Mouse (Mus musculus): ENCODE measurements at regions not wholly inside any gene's neighbourhood (a gene's known extent, or its start where the extent isn't known, plus 50 kb on each side); places are given as distances from the start of the nearest gene placed in this dataset.

GRCm38 (mm10) chr2:137966460-137967076 lies 289.8 kb upstream of the Btbd3 start:
- no peak overlapping the region for H3K9ac ChIP-seq
- no peaks in the 10 kb centered on the region for H3K27me3 ChIP-seq
- no peaks in the 10 kb centered on the region for H3K9me3 ChIP-seq
- no peaks in the 10 kb centered on the region for H3K36me3 ChIP-seq
- WGBS = 29% methylated on average over 10 of the region's 10 CpGs
- no peak for ATAC-seq (ENCODE audit: low read depth)
- no peak overlapping the region for H3K4me3 ChIP-seq
- 0 out of 2 replicates have a peak overlapping the region, but pooled peaks have one; percentile 24 for H3K27ac ChIP-seq (replicated peaks)
- peak overlapping the region; percentile 27; the same call in 1 of the 2 replicates for H3K4me2 ChIP-seq
- H3K4me1 ChIP-seq (replicated peaks) = peaks cover 3% of the 10 kb centered on the region; the same call in 1 of the 2 replicates

GRCm38 (mm10) chr2:137954830-137955229 lies 301.5 kb upstream of the Btbd3 start:
- Histone ChIP-seq H3K27me3 (no peaks in the 10 kb centered on the region), H3K36me3 (no peaks in the 10 kb centered on the region), H3K9me3 (no peaks in the 10 kb centered on the region), H3K27ac (replicated peaks) (no peak overlapping the region), H3K9ac (no peak overlapping the region), H3K4me1 (replicated peaks) (no peaks in the 10 kb centered on the region), H3K4me3 (no peak overlapping the region), H3K4me2 (no peak overlapping the region)
- 85% methylated on average over 2 of the region's 2 CpGs for WGBS
- ATAC-seq (ENCODE audit: low read depth) = no peak

- no peak for ATAC-seq (ENCODE audit: low read depth)
- H3K27me3 ChIP-seq = no peaks in the 10 kb centered on the region
Observed at GRCm38 (mm10) chr2:137953144-137953543, 303.2 kb upstream of the Btbd3 start.

GRCm38 (mm10) chr2:137951942-137952341 lies 304.4 kb upstream of the Btbd3 start:
- 88% methylated on average over 3 of the region's 3 CpGs for WGBS
- H3K4me1 ChIP-seq (replicated peaks) = no peaks in the 10 kb centered on the region

More at GRCm38 (mm10) chr2:137953144-137953543, 303.2 kb upstream of the Btbd3 start:
- Histone ChIP-seq H3K9me3 (no peaks in the 10 kb centered on the region), H3K9ac (no peak overlapping the region), H3K4me2 (no peak overlapping the region), H3K36me3 (no peaks in the 10 kb centered on the region), H3K27ac (replicated peaks) (no peak overlapping the region), H3K4me3 (no peak overlapping the region), H3K4me1 (replicated peaks) (no peaks in the 10 kb centered on the region)
- 57% methylated on average over 2 of the region's 2 CpGs for WGBS

GRCm38 (mm10) chr2:137950931-137951330 lies 305.4 kb upstream of the Btbd3 start:
- H3K27ac ChIP-seq (replicated peaks) = no peak overlapping the region
- ATAC-seq (ENCODE audit: low read depth) = no peak
- H3K9ac ChIP-seq = no peak overlapping the region
- H3K4me3 ChIP-seq = no peak overlapping the region
- no peak overlapping the region for H3K4me2 ChIP-seq
- H3K36me3 ChIP-seq = no peaks in the 10 kb centered on the region
- H3K9me3 ChIP-seq = no peaks in the 10 kb centered on the region
- H3K27me3 ChIP-seq = no peaks in the 10 kb centered on the region
- H3K4me1 ChIP-seq (replicated peaks) = no peaks in the 10 kb centered on the region

More at GRCm38 (mm10) chr2:137951942-137952341, 304.4 kb upstream of the Btbd3 start:
- Histone ChIP-seq H3K9ac (no peak overlapping the region), H3K27ac (replicated peaks) (no peak overlapping the region), H3K9me3 (no peaks in the 10 kb centered on the region), H3K4me2 (no peak overlapping the region), H3K4me3 (no peak overlapping the region), H3K36me3 (no peaks in the 10 kb centered on the region), H3K27me3 (no peaks in the 10 kb centered on the region)
- no peak for ATAC-seq (ENCODE audit: low read depth)

GRCm38 (mm10) chr2:137942753-137943152 lies 313.6 kb upstream of the Btbd3 start:
- WGBS = 7% methylated on average over 7 of the region's 7 CpGs
- no peaks in the 10 kb centered on the region for H3K9me3 ChIP-seq
- H3K4me2 ChIP-seq = no peak overlapping the region
- H3K27me3 ChIP-seq = 0 out of 2 replicates have a peak, but pooled peaks cover 3% of the 10 kb centered on the region
- no peaks in the 10 kb centered on the region; the same call in 1 of the 2 replicates for H3K4me1 ChIP-seq (replicated peaks)
- ATAC-seq (ENCODE audit: low read depth) = peak; percentile 76; the same call in 1 of the 2 replicates
- no peak overlapping the region for H3K9ac ChIP-seq
- no peak overlapping the region for H3K4me3 ChIP-seq
- no peaks in the 10 kb centered on the region for H3K36me3 ChIP-seq
- no peak overlapping the region for H3K27ac ChIP-seq (replicated peaks)

- no peaks in the 10 kb centered on the region for H3K9me3 ChIP-seq
- H3K4me2 ChIP-seq = no peak overlapping the region
- no peak overlapping the region for H3K4me3 ChIP-seq
- H3K27ac ChIP-seq (replicated peaks) = no peak overlapping the region
- no peaks in the 10 kb centered on the region for H3K36me3 ChIP-seq
- ATAC-seq (ENCODE audit: low read depth) = no peak
- 0 out of 2 replicates have a peak, but pooled peaks cover 3% of the 10 kb centered on the region for H3K27me3 ChIP-seq
- WGBS = 78% methylated on average over 3 of the region's 3 CpGs
- H3K9ac ChIP-seq = no peak overlapping the region
- H3K4me1 ChIP-seq (replicated peaks) = peaks cover 6% of the 10 kb centered on the region; the same call in 1 of the 2 replicates
Observed at GRCm38 (mm10) chr2:137939591-137939990, 316.8 kb upstream of the Btbd3 start.

- no peak overlapping the region for H3K27ac ChIP-seq (replicated peaks)
- no peaks in the 10 kb centered on the region for H3K36me3 ChIP-seq
- no peak overlapping the region for H3K9ac ChIP-seq
- no peak for ATAC-seq (ENCODE audit: low read depth)
- H3K4me1 ChIP-seq (replicated peaks) = peaks cover 6% of the 10 kb centered on the region; the same call in 1 of the 2 replicates
- H3K9me3 ChIP-seq = no peaks in the 10 kb centered on the region
- no peak overlapping the region for H3K4me3 ChIP-seq
- H3K27me3 ChIP-seq = 0 out of 2 replicates have a peak, but pooled peaks cover 3% of the 10 kb centered on the region
- H3K4me2 ChIP-seq = no peak overlapping the region
- WGBS = 37% methylated on average over 7 of the region's 7 CpGs
Observed at GRCm38 (mm10) chr2:137938831-137939480, 317.4 kb upstream of the Btbd3 start.

- no peak for ATAC-seq (ENCODE audit: low read depth)
- Histone ChIP-seq H3K27ac (replicated peaks) (no peak overlapping the region), H3K27me3 (no peaks in the 10 kb centered on the region), H3K4me2 (no peak overlapping the region), H3K9me3 (no peaks in the 10 kb centered on the region), H3K9ac (no peak overlapping the region), H3K36me3 (no peaks in the 10 kb centered on the region), H3K4me3 (no peak overlapping the region), H3K4me1 (replicated peaks) (peaks cover 6% of the 10 kb centered on the region; the same call in 1 of the 2 replicates)
- whole genome bisulfite sequencing = 65% methylated on average over 2 of the region's 2 CpGs
Observed at GRCm38 (mm10) chr2:137936613-137937012, 319.8 kb upstream of the Btbd3 start.

GRCm38 (mm10) chr2:137932931-137933330 lies 323.4 kb upstream of the Btbd3 start:
- H3K4me3 ChIP-seq = no peak overlapping the region
- WGBS = 88% methylated on average over 2 of the region's 2 CpGs
- no peak overlapping the region for H3K9ac ChIP-seq
- no peaks in the 10 kb centered on the region for H3K36me3 ChIP-seq
- H3K4me1 ChIP-seq (replicated peaks) = 0 out of 2 replicates have a peak, but pooled peaks cover 6% of the 10 kb centered on the region
- H3K9me3 ChIP-seq = no peaks in the 10 kb centered on the region
- no peak overlapping the region for H3K27ac ChIP-seq (replicated peaks)
- no peak overlapping the region for H3K4me2 ChIP-seq
- ATAC-seq (ENCODE audit: low read depth) = no peak
- no peaks in the 10 kb centered on the region for H3K27me3 ChIP-seq

GRCm38 (mm10) chr2:137932488-137932887 lies 323.9 kb upstream of the Btbd3 start:
- H3K36me3 ChIP-seq = no peaks in the 10 kb centered on the region
- no peak for ATAC-seq (ENCODE audit: low read depth)
- 94% methylated on average over 4 of the region's 4 CpGs for WGBS

GRCm38 (mm10) chr2:137925488-137925887 lies 330.9 kb upstream of the Btbd3 start:
- no peaks in the 10 kb centered on the region for H3K4me1 ChIP-seq (replicated peaks)
- no peaks in the 10 kb centered on the region for H3K36me3 ChIP-seq
- H3K27me3 ChIP-seq = no peaks in the 10 kb centered on the region
- 73% methylated on average over 5 of the region's 5 CpGs for WGBS
- no peak overlapping the region for H3K27ac ChIP-seq (replicated peaks)
- H3K9me3 ChIP-seq = no peaks in the 10 kb centered on the region
- no peak for ATAC-seq (ENCODE audit: low read depth)
- no peak overlapping the region for H3K4me3 ChIP-seq
- no peak overlapping the region for H3K4me2 ChIP-seq
- no peak overlapping the region for H3K9ac ChIP-seq

More at GRCm38 (mm10) chr2:137932488-137932887, 323.9 kb upstream of the Btbd3 start:
- Histone ChIP-seq H3K27me3 (no peaks in the 10 kb centered on the region), H3K27ac (replicated peaks) (no peak overlapping the region), H3K9ac (no peak overlapping the region), H3K4me3 (no peak overlapping the region), H3K4me2 (no peak overlapping the region), H3K4me1 (replicated peaks) (0 out of 2 replicates have a peak, but pooled peaks cover 6% of the 10 kb centered on the region), H3K9me3 (no peaks in the 10 kb centered on the region)
